27 mouse cellular contexts compared by ENCODE assay signal in the genomic region with DNA sequence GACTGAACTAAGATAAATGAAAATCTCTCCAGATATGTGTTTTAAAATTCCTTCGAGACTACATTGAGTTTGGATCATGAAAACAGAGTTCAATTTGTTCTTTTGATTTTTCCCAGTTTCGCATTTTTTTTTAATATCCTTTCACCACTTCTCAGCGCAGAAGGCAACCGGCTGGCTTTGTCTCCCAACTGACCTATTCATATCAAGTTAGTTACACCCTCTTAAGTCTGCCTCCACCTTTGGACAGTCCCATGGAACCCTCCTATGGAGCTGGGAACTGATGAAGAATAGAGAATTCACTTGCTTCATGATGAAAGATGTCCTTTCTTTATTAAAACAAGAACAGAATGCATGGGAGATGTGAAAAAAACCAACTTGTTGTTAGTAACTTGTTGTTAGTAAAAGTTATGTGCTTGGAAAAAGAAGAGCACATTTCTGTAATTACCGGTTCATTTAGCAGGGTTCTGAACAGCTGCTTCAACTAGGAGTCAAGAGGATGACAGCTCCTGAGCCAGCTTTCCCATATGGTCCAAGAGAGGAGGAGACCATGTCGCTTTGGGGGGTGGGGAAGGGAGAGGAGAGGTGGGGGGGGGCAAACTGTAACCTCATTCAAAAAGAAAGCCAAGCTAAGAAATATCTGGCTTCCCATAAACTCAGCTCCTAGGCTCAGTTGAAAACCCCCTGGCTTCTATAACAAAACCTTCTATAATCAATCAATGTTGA.
DNase-seq lines count a peak whose midpoint lies in the region; ATAC-seq and TF ChIP-seq lines count a peak whose summit lies in the region.
"Had no signal": no experiment of that assay in that cellular context is flagged by ENCODE, and none has a peak within 500 bp of the region (broad histone marks: within the 10 kb centered on the region; RNA-seq: fewer than 3 reads in every experiment).

No protein-coding gene starts in this region.

- no peak for TF ChIP-seq POLR2A in embryonic fibroblast, embryonic 13.5 days (IDR thresholded peaks at IDR 0.05; ENCODE audit: low read depth, low read length)

- peak; percentile 89 for DNase-seq in heart, adult 11 months
- no peak for DNase-seq in heart, postnatal 25 days (ENCODE audit: low spot score)
- DNase-seq in midbrain, embryonic 10.5 days (ENCODE audit: low spot score) = no peak
- DNase-seq: adrenal gland, postnatal 25 days; cerebellum, adult 9-11 months; forebrain, postnatal 0 days; gastrocnemius, postnatal 25 days; heart, postnatal 4 days; kidney, adult 9 months; kidney, postnatal 25 days; layer of hippocampus, postnatal 36 days; lung, embryonic 14.5 days; right cerebral cortex, adult 18-20 months; thymus, postnatal 25 days had no signal

- ATAC-seq in hindbrain, embryonic 15.5 days (ENCODE audit: low FRiP score, low read depth) = 0 out of 2 replicates have a peak, but pooled peaks have one; percentile 54
- no peak for ATAC-seq in hindbrain, embryonic 13.5 days (ENCODE audit: low FRiP score)
- ATAC-seq in midbrain, embryonic 15.5 days (replicated peaks) = no peak
- ATAC-seq: forebrain, postnatal 0 days; intestine, embryonic 15.5 days; midbrain, embryonic 13.5 days had no signal

- intact Hi-C loops in heart, postnatal 25 days (cut with DNase I) = no loop called here

- no peak overlapping the region for H3K4me2 ChIP-seq in hindbrain, embryonic 15.5 days
- H3K4me2 ChIP-seq in hindbrain, embryonic 13.5 days = no peak overlapping the region
- no peak overlapping the region for H3K4me2 ChIP-seq in midbrain, embryonic 15.5 days
- H3K4me2 ChIP-seq: embryonic facial prominence, embryonic 13.5 days; intestine, embryonic 15.5 days; limb, embryonic 15.5 days; lung, embryonic 14.5 days; midbrain, embryonic 13.5 days; stomach, embryonic 15.5 days had no signal

- H3K4me1 ChIP-seq in hindbrain, embryonic 15.5 days (replicated peaks) = no peaks in the 10 kb centered on the region
- peaks cover 6% of the 10 kb centered on the region; the same call in 1 of the 2 replicates for H3K4me1 ChIP-seq in hindbrain, embryonic 13.5 days (replicated peaks)
- H3K4me1 ChIP-seq in midbrain, embryonic 10.5 days = no peaks in the 10 kb centered on the region
- H3K4me1 ChIP-seq in midbrain, embryonic 15.5 days = no peaks in the 10 kb centered on the region
- peaks cover 10% of the 10 kb centered on the region for H3K4me1 ChIP-seq in embryonic fibroblast, embryonic 13.5 days (ENCODE audit: control insufficient read depth, insufficient read depth, low read length)
- H3K4me1 ChIP-seq: embryonic facial prominence, embryonic 13.5 days; intestine, embryonic 15.5 days; limb, embryonic 15.5 days; midbrain, embryonic 13.5 days; stomach, embryonic 15.5 days had no signal

- H3K27ac ChIP-seq in hindbrain, embryonic 15.5 days (replicated peaks) = no peak overlapping the region
- H3K27ac ChIP-seq in hindbrain, embryonic 13.5 days = no peak overlapping the region
- 0 out of 2 replicates have a peak overlapping the region, but pooled peaks have one; percentile 4 for H3K27ac ChIP-seq in midbrain, embryonic 10.5 days (replicated peaks)
- no peak overlapping the region for H3K27ac ChIP-seq in midbrain, embryonic 15.5 days
- H3K27ac ChIP-seq in embryonic fibroblast, embryonic 13.5 days (ENCODE audit: insufficient read depth, low read length) = peak overlapping the region; percentile 90
- H3K27ac ChIP-seq: embryonic facial prominence, embryonic 13.5 days; heart, adult 2 months; intestine, embryonic 15.5 days; layer of hippocampus, adult 2 months; limb, embryonic 15.5 days; liver, embryonic 14.5 days; midbrain, embryonic 13.5 days; stomach, embryonic 15.5 days had no signal

- WGBS in hindbrain, embryonic 15.5 days = 40% methylated on average over 6 of the region's 6 CpGs
- WGBS in hindbrain, embryonic 13.5 days = 44% methylated on average over 6 of the region's 6 CpGs
- WGBS in midbrain, embryonic 10.5 days = 78% methylated on average over 6 of the region's 6 CpGs
- 61% methylated on average over 6 of the region's 6 CpGs for WGBS in midbrain, embryonic 15.5 days

- H3K4me3 ChIP-seq in hindbrain, embryonic 15.5 days = no peak overlapping the region
- H3K4me3 ChIP-seq in hindbrain, embryonic 13.5 days = no peak overlapping the region
- H3K4me3 ChIP-seq in midbrain, embryonic 10.5 days = no peak overlapping the region
- no peak overlapping the region for H3K4me3 ChIP-seq in midbrain, embryonic 15.5 days
- no peak overlapping the region for H3K4me3 ChIP-seq in embryonic fibroblast, embryonic 13.5 days (ENCODE audit: insufficient read depth, low read length)
- H3K4me3 ChIP-seq: embryonic facial prominence, embryonic 13.5 days; heart, adult 2 months; intestine, embryonic 15.5 days; layer of hippocampus, adult 2 months; limb, embryonic 15.5 days; midbrain, embryonic 13.5 days; myocyte; stomach, embryonic 15.5 days had no signal

- no peaks in the 10 kb centered on the region for H3K27me3 ChIP-seq in hindbrain, embryonic 15.5 days
- no peaks in the 10 kb centered on the region for H3K27me3 ChIP-seq in hindbrain, embryonic 13.5 days
- no peaks in the 10 kb centered on the region for H3K27me3 ChIP-seq in midbrain, embryonic 10.5 days (ENCODE audit: low read depth, poor library complexity, severe bottlenecking)
- no peaks in the 10 kb centered on the region for H3K27me3 ChIP-seq in midbrain, embryonic 15.5 days (replicated peaks)
- H3K27me3 ChIP-seq: embryonic facial prominence, embryonic 13.5 days; intestine, embryonic 15.5 days; limb, embryonic 15.5 days; midbrain, embryonic 13.5 days; stomach, embryonic 15.5 days had no signal

- no peak overlapping the region for H3K9ac ChIP-seq in hindbrain, embryonic 15.5 days
- no peak overlapping the region for H3K9ac ChIP-seq in hindbrain, embryonic 13.5 days
- H3K9ac ChIP-seq in midbrain, embryonic 15.5 days = no peak overlapping the region
- H3K9ac ChIP-seq: embryonic facial prominence, embryonic 13.5 days; forebrain, postnatal 0 days; intestine, embryonic 15.5 days; limb, embryonic 15.5 days; liver, embryonic 14.5 days; lung, embryonic 14.5 days; midbrain, embryonic 13.5 days; stomach, embryonic 15.5 days had no signal

- H3K9me3 ChIP-seq in hindbrain, embryonic 15.5 days = no peaks in the 10 kb centered on the region
- H3K9me3 ChIP-seq in hindbrain, embryonic 13.5 days = no peaks in the 10 kb centered on the region
- H3K9me3 ChIP-seq in midbrain, embryonic 10.5 days (replicated peaks) = no peaks in the 10 kb centered on the region
- no peaks in the 10 kb centered on the region for H3K9me3 ChIP-seq in midbrain, embryonic 15.5 days
- H3K9me3 ChIP-seq: embryonic facial prominence, embryonic 13.5 days; intestine, embryonic 15.5 days; limb, embryonic 15.5 days; midbrain, embryonic 13.5 days; stomach, embryonic 15.5 days had no signal

- TF ChIP-seq CTCF in embryonic fibroblast, embryonic 13.5 days (IDR thresholded peaks at IDR 0.05; ENCODE audit: borderline replicate concordance, insufficient read depth, low read length) = no peak

- H3K36me3 ChIP-seq in hindbrain, embryonic 15.5 days = no peaks in the 10 kb centered on the region
- H3K36me3 ChIP-seq in hindbrain, embryonic 13.5 days = no peaks in the 10 kb centered on the region
- H3K36me3 ChIP-seq in midbrain, embryonic 10.5 days = no peaks in the 10 kb centered on the region
- H3K36me3 ChIP-seq in midbrain, embryonic 15.5 days (replicated peaks) = no peaks in the 10 kb centered on the region
- H3K36me3 ChIP-seq: embryonic facial prominence, embryonic 13.5 days; intestine, embryonic 15.5 days; limb, embryonic 15.5 days; midbrain, embryonic 13.5 days; stomach, embryonic 15.5 days had no signal

Comparison
In these comparisons a context has a peak if more than half of its experiments do, and no peak if none do; other contexts are left out.
1. H3K27ac ChIP-seq: peak in midbrain, embryonic 10.5 days (single experiment) and embryonic fibroblast, embryonic 13.5 days (single experiment); none in hindbrain, embryonic 15.5 days (single experiment), hindbrain, embryonic 13.5 days (single experiment) and midbrain, embryonic 15.5 days (single experiment).